Mouse (Mus musculus) layer of hippocampus, postnatal 25 days (tissue): ENCODE measurements around the gene Ptprcap. TPM values are rescaled to one million over a fixed set of nuclear protein-coding genes. Genes with fewer than 3 reads are reported as not detected.

ENCODE experiments used
- DNase-seq, 2 experiments: peaks; one replicate each; pipeline ENCODE4 v3.0.0; 2022; ENCODE audit warnings: mixed read lengths in 2 of 2, low spot score in 1 of 2; ENCODE audit errors: extremely low spot score in 1 of 2
- total RNA-seq, 2 experiments: library from RNA; stranded (reverse); gene quantifications; 2 replicates each; pipeline ENCODE4 v1.2.3; 2021

Gene Ptprcap
- total RNA-seq, 2 experiments from 2014 or later, result 1.1 to 2.9 TPM

DNA sequence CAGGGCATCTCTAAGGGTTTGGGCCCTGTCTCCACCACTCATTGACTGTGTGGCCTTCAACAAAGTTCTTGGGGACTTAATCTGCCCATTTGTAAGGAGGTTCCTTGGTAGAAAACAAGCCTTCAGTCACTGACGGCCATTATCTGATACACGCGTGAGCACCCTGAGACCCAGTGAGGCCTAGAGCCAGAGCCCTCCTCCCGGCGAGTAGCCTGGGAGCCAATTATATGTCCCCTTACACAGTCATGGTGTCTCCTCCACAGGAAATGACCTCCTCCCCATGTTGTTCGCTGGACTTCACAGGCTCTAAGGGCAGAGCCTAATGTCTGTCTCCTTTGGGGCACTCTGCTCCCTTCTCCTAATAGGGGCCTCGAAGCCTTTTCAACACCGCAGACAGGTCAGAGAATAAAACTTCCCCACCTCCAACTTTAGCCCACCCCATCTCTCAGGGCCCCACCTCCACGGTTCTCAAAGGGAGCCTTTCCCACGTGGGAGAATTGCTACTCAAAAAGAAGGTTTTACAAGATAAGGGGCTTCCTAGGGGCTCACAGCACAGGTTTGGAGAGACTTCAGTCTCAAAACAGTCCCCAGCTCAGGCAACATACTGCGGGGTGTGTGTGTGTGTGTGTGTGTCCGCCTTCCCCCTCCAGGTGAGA is 6.9 kb upstream of the Ptprcap start:
- DNase-seq, result no peak

DNA sequence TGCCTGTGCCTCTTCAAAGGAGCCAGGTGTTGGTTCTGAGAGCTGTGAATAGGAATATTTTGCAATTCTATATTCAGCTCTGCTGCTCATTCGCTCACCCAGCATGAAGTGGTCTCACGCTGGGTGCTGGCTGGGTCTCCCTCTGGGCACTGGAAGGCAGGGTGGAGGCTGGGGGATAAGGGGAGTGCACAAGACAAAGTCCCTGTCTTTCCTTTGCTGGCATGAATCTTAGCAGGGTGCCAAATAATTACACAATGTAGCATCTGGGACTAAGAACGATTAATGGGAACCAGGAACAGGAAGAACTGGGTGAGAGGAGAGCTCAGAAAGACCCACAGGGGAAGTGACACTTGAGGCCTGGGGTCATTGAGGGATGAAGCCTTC is 6.4 kb upstream of the Ptprcap start:
- DNase-seq, result no peak

DNA sequence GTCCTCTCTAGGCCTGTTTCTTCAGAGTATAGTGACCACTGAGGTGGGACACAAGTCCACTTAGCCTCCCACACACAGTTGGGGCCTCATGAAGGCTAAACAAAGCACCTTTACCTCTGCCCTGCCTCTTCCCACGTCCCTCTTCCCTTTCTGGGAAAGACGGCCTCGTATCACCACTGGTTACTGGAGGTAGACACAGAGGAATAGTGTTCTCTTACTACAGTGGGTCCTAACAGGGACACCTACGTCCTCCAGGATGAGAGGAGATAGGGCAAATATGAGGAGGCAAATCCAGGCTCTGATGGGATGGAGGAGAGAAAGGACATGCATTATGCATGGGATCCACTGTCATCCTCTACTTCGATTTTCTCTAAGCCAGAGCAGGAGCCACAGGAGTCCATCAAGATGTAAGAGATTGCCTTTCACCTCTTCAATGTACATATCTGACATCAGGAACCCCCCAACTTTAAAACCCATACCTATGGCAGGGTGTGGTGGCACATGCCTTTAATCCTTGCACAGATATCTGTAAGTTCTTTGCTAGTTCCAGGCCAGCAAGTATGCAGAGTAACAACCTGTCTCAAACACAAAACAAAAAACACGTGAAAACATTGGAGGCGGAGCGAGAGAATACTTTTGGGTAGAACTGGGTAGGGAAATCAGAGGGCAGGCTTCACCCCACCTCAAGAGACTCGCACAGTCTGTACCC is 5.5 kb upstream of the Ptprcap start:
- DNase-seq, result no peak

DNA sequence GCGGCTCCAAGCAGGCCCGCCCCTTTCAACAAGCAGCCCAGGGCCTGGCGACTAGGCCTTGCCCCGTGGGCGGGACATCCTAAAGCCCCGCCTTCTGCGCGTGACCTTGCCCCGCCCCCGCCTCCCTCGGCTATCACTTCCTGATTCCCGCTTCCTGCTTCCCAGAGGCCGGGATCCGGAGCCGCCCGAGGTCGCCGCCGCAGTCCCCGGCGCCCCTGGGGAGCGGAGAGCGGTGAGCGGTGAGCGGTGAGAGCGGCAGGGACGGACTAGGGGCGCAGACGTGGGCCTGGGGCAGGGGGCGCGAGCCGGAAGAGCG is 5.0 kb upstream of the Ptprcap start, which contains the start of gene Coro1b:
Coro1b (plus strand) TSS at position 129 of the 316 bp plus-strand sequence.
- peak; percentile 92 to 93 for DNase-seq

DNA sequence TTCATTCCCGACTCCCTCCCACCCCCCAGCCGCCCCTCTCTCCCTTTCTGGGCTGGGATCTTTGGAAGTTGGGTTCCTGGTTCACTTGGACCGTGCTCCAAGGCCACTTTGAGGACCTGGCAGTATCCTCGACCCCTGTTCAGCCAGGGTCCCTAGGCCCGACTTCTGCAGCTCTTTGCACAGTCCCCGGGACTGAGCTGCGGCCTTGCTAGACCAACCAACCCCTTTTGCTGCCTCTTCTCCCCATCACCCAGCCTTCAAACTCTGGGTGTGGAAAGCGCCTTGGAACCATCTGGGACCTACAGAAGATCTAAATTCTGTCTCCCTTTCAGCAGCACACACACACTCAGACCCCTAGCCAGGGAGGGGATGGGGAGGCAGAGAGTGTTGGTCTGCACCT is 4.6 kb upstream of the Ptprcap start:
- no peak for DNase-seq

DNA sequence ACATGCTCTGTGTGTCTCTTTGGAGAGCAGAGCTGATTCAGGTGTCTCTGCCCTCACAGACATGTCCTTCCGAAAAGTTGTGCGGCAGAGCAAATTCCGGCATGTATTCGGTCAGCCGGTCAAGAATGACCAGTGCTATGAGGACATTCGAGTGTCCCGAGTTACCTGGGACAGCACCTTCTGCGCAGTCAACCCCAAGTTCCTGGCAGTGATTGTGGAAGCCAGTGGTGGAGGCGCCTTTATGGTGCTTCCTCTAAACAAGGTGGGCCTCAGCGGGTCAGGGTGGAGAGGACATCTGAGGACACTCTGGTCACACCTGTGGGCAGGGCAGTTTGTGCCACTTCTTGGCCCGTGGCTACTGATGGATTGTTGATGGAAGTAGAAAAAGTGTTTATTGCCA is 4.1 kb upstream of the Ptprcap start:
- no peak for DNase-seq

DNA sequence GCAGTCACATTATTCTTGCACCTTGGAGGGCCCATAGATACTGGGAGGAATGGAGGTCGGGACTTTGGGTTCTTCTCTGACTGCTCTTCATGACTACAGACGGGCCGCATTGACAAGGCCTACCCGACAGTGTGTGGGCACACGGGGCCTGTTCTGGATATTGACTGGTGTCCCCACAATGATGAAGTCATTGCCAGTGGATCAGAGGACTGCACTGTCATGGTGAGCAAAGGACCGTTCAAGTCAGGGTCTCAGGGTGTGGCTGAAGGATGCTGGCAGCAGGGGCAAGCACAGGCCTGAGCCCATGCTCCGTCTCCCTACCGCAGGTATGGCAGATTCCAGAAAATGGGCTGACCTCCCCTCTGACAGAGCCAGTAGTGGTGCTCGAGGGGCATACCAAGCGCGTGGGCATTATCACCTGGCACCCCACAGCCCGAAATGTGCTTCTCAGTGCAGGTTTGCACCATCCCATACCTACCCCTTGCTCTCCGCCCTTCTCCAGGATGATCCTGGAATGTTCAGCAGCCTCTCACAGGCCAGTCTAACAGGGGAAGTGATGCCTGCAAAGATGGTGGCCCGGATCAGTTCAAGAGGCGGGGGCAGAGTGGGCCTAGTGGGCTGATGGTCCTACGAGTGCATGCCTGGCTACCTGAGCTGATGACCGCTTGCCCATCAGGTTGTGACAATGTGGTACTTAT is 3.5 kb upstream of the Ptprcap start:
- DNase-seq, result no peak

DNA sequence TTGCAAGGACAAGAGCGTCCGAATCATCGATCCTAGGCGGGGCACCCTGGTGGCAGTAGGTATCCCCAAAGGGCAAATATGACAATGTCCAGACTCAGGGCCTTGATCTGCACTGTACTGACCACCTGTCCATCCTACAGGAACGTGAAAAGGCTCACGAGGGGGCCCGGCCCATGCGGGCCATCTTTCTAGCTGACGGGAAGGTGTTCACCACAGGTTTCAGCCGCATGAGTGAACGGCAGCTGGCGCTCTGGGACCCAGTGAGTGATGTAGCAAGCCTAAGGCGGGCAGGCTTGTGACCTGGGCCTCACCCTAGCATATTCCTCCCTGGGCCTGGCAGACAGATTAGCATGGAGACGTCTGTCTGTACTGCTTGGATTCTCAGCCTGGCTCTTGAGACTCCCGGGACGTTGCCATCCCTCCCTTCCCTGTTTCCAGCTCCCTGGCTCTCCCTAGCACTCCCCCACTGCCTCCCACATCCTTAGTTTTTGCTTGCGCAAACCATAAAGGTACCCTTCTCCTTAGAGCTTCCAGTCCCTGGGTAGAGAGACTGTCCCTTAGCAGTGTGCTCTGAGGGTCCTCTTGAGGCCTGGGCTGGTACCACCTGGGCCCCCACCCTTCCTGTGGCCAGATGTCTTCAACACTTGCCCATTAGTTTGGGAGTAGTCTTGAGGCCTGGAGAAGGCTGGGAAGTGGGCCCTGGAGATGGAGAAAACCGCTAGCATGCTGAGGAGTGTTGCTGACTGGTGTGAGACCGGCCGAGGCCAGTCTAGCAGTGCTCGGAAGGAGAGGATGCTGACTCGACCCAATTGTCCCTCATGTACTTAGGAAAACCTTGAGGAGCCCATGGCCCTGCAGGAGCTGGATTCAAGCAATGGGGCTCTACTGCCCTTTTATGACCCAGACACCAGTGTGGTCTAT is 2.6 kb upstream of the Ptprcap start:
- no peak for DNase-seq

DNA sequence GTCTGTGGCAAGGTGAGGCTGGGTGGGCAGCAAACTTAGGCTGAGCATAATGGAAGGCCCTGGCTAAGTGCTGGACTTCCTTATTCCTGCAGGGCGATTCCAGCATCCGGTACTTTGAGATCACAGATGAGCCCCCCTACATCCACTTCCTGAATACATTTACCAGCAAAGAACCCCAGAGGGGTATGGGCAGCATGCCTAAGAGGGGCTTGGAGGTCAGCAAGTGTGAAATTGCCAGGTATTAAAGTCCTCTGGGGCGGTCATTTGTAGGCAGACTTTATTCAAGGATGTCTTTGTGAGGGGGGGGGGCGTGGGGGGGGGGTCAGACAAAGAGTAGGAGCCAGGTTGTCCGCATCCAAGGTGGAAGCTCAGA is 1.9 kb upstream of the Ptprcap start:
- no peak for DNase-seq

DNA sequence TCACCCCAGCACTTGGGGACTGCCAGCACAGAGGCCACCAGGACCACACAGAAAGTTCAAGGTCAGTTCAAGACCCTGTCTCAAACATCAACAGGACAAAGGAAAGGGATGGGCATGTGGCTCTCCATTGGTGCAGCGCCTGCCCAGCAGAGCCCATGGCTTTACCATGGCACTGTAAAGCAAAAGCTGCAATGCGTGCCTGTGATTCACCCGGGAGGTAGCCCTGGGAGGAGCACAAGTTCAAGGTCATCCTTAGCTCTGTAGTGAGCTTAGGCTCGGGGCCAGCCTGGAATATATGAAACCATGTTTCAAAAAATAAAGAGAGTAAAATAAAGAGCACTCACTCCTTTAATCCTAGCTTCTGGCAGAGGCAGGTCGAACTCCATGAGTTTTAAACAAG is 1.5 kb upstream of the Ptprcap start:
- no peak for DNase-seq

DNA sequence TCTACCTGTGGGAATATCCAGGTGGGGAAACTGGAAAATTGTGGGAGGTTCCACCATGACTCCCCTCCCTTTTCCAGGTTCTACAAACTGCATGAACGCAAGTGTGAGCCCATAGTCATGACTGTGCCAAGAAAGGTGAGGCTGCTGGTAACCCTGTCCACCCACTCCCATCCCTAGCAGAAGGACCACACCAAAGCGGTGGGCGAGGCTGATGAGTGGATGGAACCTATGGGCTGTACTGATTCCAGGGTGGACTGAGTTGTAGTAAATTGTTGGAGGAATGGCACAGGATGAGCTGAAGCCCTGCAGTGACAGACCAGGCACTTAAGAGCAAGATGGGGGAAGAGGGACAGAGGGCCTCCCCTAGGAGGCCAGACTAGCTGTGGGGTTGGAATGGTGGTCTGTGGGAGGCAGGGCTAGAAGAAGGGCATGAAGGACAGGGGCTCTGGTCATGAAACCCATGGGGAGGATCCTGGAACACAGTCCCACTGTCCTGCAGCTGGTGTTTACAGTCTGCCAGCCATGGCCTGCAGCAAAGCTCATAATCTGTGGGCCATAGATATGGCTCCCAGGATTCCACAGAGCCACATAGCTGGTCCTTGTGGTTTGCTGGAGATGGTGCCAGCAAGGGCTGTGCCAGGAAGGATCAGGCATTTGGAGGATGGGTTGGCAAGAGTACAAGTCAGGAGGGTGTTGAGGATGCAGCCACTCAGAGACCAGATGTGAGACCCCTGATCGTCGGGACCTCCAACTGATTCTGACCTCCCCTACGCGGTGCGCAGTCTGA is 766 bp upstream of the Ptprcap start:
- DNase-seq, result no peak

DNA sequence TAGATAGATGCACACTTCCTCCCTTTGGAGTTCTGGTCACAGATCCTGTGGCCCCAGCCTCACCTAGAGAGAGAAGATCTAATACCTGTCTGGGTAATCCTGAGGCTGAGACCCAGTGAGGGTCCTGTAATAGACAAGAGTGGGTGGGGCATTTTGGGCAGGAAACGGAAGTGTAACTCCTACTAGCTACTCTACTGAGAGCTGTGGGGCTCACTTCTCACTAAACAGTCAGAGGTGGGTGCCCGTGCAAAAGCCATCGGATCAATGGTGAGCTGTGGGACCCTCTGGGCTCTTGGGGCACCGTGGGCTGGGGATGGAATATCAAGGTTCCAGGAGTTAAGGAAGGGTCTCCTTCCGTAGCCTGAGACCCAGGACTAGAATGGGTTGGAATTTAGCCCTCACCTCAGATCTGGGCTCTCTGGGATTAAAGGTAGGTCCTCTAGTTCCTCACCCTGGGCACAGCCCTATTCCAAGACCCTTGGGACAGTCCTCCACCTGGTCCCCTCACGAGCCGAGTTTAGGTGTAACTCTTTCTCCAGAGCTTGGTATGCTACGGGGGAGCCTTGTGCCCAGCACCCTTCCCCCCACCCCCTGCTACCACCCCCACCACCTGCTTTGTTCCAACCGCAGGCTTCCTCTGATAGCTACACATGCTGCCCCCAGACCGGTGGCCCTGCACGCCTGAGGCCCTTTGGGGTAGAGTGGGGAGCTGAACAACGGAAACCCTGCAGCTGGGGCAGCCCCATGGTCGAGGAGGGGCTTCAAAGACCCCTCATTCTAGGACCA is 1.2 kb downstream of the Ptprcap start:
- DNase-seq, result no peak

DNA sequence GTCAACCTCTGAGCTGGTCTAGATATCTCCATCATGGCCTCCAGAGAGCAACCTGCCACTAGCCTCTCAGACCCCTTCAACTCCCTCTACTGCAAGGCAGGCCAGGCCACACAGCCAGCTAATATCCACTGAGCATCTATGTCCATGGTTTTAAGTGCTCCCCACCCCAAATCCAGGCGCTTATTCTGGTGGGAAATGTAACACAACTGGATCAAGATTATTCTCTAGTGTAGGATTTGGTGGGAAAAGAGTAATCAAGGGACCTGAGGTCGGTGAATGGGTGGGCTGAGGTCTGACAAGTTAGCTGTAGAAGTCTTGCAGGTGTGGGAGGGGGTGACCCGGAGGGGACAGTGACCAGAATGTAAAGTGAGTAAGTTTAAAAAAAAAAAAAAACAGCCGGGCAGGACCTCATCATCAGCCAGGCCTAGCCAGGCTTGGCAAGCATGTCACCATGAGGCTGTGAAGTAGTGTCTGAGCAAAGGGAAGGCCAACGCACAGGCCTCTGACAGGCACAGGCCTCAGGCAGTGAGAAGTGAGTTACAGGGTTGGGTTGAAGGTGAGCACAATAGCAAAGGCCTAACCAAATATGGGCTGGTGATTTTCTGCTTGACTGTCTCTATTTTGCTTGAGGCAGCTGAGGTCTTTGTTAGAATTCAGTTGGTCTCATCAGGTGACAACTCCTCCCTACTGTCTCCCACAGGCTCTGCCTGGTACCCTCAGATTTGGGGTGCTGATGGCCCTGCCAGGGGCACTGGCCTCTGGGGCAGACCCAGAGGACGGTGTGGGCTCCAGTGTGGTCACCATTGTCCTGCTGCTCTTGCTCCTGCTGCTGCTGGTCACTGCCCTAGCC is 2.0 kb downstream of the Ptprcap start:
- no peak for DNase-seq

DNA sequence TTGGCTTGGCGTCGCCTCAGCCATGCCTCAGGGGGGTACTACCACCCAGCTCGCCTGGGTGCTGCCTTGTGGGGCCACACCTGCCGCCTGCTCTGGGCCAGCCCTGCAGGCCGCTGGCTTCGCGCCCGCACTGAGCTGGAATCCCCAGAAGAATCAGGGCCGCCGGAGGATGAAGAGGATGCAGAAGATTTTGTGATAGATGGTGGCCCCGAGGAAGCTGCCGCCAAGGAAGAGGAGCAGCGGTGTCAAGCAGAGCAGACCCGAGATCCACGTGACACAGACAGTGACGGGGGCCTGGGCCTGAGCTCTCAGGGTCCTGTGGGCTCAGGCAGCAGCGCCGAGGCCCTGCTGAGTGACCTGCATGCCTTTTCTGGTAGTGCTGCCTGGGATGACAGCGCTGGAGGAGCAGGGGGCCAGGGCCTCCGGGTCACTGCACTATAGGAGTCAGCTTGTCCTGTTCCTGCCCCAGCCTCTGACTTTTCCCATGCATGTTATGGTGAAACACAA is 2.7 kb downstream of the Ptprcap start:
- DNase-seq, result no peak

DNA sequence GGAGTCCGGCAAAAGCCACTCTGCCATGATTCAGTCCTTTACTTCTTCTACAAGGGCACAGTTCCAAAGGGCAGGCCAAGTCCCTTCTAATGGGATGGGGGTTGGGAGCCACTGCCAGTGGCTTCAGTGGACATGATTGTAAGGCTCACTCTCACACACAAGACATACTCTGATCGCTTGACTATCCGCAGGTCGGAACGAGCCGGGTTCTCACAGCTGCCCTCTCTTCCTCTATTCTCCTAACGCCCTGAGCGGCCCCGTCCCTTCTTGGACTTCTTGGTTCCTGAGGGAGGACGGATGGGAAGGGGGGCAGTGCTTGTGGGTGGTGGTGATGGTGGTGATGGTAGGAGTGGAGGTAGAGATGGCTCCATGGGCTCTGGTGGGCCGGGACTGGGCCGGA is 3.4 kb downstream of the Ptprcap start:
- no peak for DNase-seq

DNA sequence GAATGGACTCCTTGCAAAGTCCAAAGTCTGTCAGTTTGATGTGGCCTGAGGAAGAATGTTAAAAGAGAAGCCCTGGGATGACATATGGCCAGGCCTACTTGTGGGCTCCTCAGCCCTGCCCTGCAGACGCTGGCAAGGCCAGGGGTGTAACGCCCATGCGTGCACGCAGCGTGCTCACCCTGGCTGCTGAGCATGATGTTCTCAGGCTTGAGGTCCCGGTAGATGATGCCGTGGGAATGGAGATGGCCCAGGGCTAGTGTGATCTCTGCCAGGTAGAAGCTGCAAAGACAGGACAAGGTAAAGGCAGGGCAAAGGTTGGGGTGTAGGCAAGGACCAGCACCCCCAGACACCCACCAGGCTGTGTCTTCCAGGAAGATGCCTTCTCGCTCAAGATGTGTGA is 5.6 kb downstream of the Ptprcap start:
- no peak for DNase-seq

DNA sequence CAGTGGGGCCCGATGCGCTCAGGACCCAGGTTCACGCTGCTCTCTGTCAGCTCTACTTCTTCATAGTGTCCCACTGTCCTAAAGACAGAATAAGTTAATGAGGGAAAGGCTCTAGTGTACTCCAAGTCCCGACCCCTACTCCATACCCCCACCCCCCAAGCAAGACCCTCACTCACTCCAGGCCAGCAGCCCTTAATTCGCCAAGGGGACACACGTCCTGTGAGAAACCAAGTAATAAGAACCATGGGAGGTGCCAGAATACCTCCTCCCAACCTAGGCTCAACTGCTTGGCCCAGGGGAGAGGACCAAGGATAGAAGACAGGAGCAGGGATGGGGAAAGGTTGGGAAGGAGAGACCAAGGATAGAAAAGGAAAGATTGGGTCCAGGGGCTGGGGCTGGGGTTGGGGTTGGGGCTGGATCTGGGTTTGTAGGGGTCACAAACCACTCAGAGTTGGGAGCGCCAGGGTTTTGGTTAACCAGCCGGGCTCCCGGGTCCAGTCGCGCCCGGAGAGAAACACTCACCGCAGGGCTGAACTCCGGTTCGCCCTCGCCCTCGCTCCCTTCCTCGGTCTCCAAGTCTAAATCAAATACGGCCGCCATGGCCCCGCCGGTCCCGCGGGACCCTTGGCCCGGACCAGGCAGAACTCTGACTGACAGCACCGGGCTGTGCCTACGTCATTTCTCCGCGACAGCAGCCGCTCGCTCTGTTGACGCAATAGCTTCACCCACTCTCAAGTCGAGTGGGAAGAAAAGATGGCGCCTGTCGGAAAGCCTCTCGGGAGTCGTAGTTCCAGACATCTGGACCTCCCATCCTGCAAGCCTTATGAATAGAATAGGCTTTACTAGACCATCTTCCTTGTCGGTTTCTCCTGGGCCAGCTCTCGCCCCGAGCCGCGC is 9.5 kb downstream of the Ptprcap start, which contains the start of gene Rps6kb2:
Rps6kb2 (minus strand) TSS at position 709 of the 897 bp plus-strand sequence.
- peak; percentile 92 to 96 for DNase-seq
